ENCODE assay signal across 8 mouse cellular contexts in genomic region chr11:115083376-115084139, GRCm38 (mm10). TPM values are rescaled to one million over a fixed set of nuclear protein-coding genes. Genes with fewer than 3 reads are reported as not detected.
DNase-seq lines count a peak whose midpoint lies in the region; ATAC-seq and TF ChIP-seq lines count a peak whose summit lies in the region.

No protein-coding gene starts in this region.

- TF ChIP-seq CTCF in midbrain, postnatal 0 days (IDR thresholded peaks at IDR 0.05), result peak; percentile 99

- WGBS in forebrain, embryonic 11.5 days, result 43% methylated on average over 18 of the region's 18 CpGs
- 39% methylated on average over 18 of the region's 18 CpGs for WGBS in intestine, embryonic 14.5 days
- WGBS in midbrain, postnatal 0 days, result 35% methylated on average over 18 of the region's 18 CpGs

- H3K27me3 ChIP-seq in forebrain, embryonic 11.5 days (ENCODE audit: control insufficient read depth, insufficient read depth, low read length), result no peaks in the 10 kb centered on the region; the same call in 1 of the 2 replicates
- H3K27me3 ChIP-seq in intestine, embryonic 14.5 days (replicated peaks; ENCODE audit: control insufficient read depth, insufficient read depth, low read length), result 0 out of 2 replicates have a peak, but pooled peaks cover 13% of the 10 kb centered on the region
- H3K27me3 ChIP-seq in midbrain, postnatal 0 days (ENCODE audit: insufficient read depth, low read length), result peaks cover 5% of the 10 kb centered on the region; the same call in 1 of the 2 replicates

- no peak overlapping the region for H3K27ac ChIP-seq in forebrain, embryonic 11.5 days (ENCODE audit: low read depth, low read length)
- H3K27ac ChIP-seq in intestine, embryonic 14.5 days (ENCODE audit: low read depth), result no peak overlapping the region
- H3K27ac ChIP-seq in midbrain, postnatal 0 days (ENCODE audit: low read depth, low read length), result no peak overlapping the region

- peak; percentile 54 to 87 for DNase-seq in heart, adult 18-20 months
- DNase-seq in heart, adult 11 months, result no peak
- peak; percentile 28 for DNase-seq in brain, embryonic 18.5 days (ENCODE audit: low read depth, low spot score)
- DNase-seq in forebrain, embryonic 11.5 days (ENCODE audit: low spot score), result peak; percentile 83
- peak; percentile 92 for DNase-seq in intestine, embryonic 14.5 days (ENCODE audit: low spot score)
- DNase-seq in left cerebral cortex, postnatal 25 days (ENCODE audit: low spot score in 2 of 2), result peak; percentile 77 to 79
- peak; percentile 87 for DNase-seq in midbrain, postnatal 0 days (ENCODE audit: low spot score)
- peak; percentile 15 to 61 for DNase-seq in spleen, postnatal 14 days (ENCODE audit: low spot score in 2 of 2)

- no peak overlapping the region for H3K9ac ChIP-seq in forebrain, embryonic 11.5 days (ENCODE audit: low read length)
- H3K9ac ChIP-seq in intestine, embryonic 14.5 days (ENCODE audit: low read length), result no peak overlapping the region
- no peak overlapping the region for H3K9ac ChIP-seq in midbrain, postnatal 0 days (replicated peaks; ENCODE audit: low read length, poor library complexity, severe bottlenecking)

- intact Hi-C loops in left cerebral cortex, postnatal 25 days (cut with DNase I), result loop anchor here (1.0 to 5.0 kb wide), 2 partner anchors 70 to 189 kb away; no protein-coding TSS in a partner anchor

- no peak overlapping the region for H3K4me3 ChIP-seq in forebrain, embryonic 11.5 days (ENCODE audit: low read depth, low read length)
- H3K4me3 ChIP-seq in intestine, embryonic 14.5 days (ENCODE audit: low read depth, low read length), result no peak overlapping the region
- H3K4me3 ChIP-seq in midbrain, postnatal 0 days (ENCODE audit: low read depth, low read length), result no peak overlapping the region

- no peak for ATAC-seq in forebrain, embryonic 11.5 days (replicated peaks; ENCODE audit: low FRiP score)
- ATAC-seq in intestine, embryonic 14.5 days (replicated peaks; ENCODE audit: low FRiP score, low TSS enrichment, low read depth), result no peak; the same call in 1 of the 2 replicates
- peak; percentile 68 for ATAC-seq in midbrain, postnatal 0 days (ENCODE audit: low FRiP score)

- H3K4me1 ChIP-seq in forebrain, embryonic 11.5 days (replicated peaks; ENCODE audit: control insufficient read depth, insufficient read depth, low read length), result 0 out of 2 replicates have a peak, but pooled peaks cover 5% of the 10 kb centered on the region
- H3K4me1 ChIP-seq in intestine, embryonic 14.5 days (replicated peaks; ENCODE audit: control insufficient read depth, insufficient read depth, low read length), result no peaks in the 10 kb centered on the region
- H3K4me1 ChIP-seq in midbrain, postnatal 0 days (ENCODE audit: insufficient read depth, low read length), result 0 out of 2 replicates have a peak, but pooled peaks cover 5% of the 10 kb centered on the region

- H3K36me3 ChIP-seq in forebrain, embryonic 11.5 days (ENCODE audit: control insufficient read depth, insufficient read depth, low read length), result no peaks in the 10 kb centered on the region
- no peaks in the 10 kb centered on the region for H3K36me3 ChIP-seq in intestine, embryonic 14.5 days (ENCODE audit: control insufficient read depth, insufficient read depth, low read length)
- no peaks in the 10 kb centered on the region for H3K36me3 ChIP-seq in midbrain, postnatal 0 days (ENCODE audit: insufficient read depth, low read length)

- no peaks in the 10 kb centered on the region for H3K9me3 ChIP-seq in forebrain, embryonic 11.5 days (ENCODE audit: control insufficient read depth, low read length)
- H3K9me3 ChIP-seq in intestine, embryonic 14.5 days (ENCODE audit: control insufficient read depth, low read length), result no peaks in the 10 kb centered on the region
- H3K9me3 ChIP-seq in midbrain, postnatal 0 days (ENCODE audit: low read length), result no peaks in the 10 kb centered on the region

- H3K4me2 ChIP-seq in forebrain, embryonic 11.5 days (ENCODE audit: low read depth, low read length, severe bottlenecking), result no peak overlapping the region
- no peak overlapping the region for H3K4me2 ChIP-seq in intestine, embryonic 14.5 days (ENCODE audit: low read length)
- H3K4me2 ChIP-seq in midbrain, postnatal 0 days (ENCODE audit: low read depth, low read length, poor library complexity, severe bottlenecking), result no peak overlapping the region

RNA-seq across cellular contexts. Expression of gene Rab37, which starts 7.7 kb away (rescaled TPM):
- total RNA-seq in heart, adult 18-20 months (2021), result 1 to 10 TPM in 1 of 2 experiments, under 1 TPM in 1; 0.50 to 1.2 TPM
- 0.83 and 0.98 TPM in 2 replicates for polyA plus RNA-seq in forebrain, embryonic 11.5 days (2014; fragmentation: Nextera tagmentation; extraction: Ambion mirVana)
- 3.3 and 5.0 TPM in 2 replicates for polyA plus RNA-seq in intestine, embryonic 14.5 days (2014; fragmentation: Nextera tagmentation; extraction: Ambion mirVana)
- total RNA-seq in left cerebral cortex, postnatal 25 days (2021), result under 1 TPM; 0.76 to 0.99 TPM
- total RNA-seq in midbrain, postnatal 0 days (2014; rRNA removed), result 0.57 and 0.93 TPM in 2 replicates
- 0.67 and 0.90 TPM in 2 replicates for polyA plus RNA-seq in midbrain, postnatal 0 days (2015; fragmentation: Nextera tagmentation; extraction: Ambion mirVana)

RNA-seq across cellular contexts. Expression of gene Cd300e, which starts 21.6 kb away (rescaled TPM):
- under 1 TPM; 0.25 to 0.39 TPM for total RNA-seq in heart, adult 18-20 months (2021)
- polyA plus RNA-seq in forebrain, embryonic 11.5 days (2014; fragmentation: Nextera tagmentation; extraction: Ambion mirVana), result not detected in 2 replicates
- 0.08 and 0.19 TPM in 2 replicates for polyA plus RNA-seq in intestine, embryonic 14.5 days (2014; fragmentation: Nextera tagmentation; extraction: Ambion mirVana)
- not detected for total RNA-seq in left cerebral cortex, postnatal 25 days (2021)
- total RNA-seq in midbrain, postnatal 0 days (2014; rRNA removed), result 0.19 TPM in 1 of 2 replicates, not detected in the other
- polyA plus RNA-seq in midbrain, postnatal 0 days (2015; fragmentation: Nextera tagmentation; extraction: Ambion mirVana), result 0.10 and 0.12 TPM in 2 replicates

RNA-seq across cellular contexts. Expression of gene Cd300ld3, which starts 35.3 kb away (rescaled TPM):
- 10 to 100 TPM; 11.4 TPM for total RNA-seq in heart, adult 18-20 months (2021)
- not detected in 2 replicates for polyA plus RNA-seq in forebrain, embryonic 11.5 days (2014; fragmentation: Nextera tagmentation; extraction: Ambion mirVana)
- not detected in 2 replicates for polyA plus RNA-seq in intestine, embryonic 14.5 days (2014; fragmentation: Nextera tagmentation; extraction: Ambion mirVana)
- total RNA-seq in left cerebral cortex, postnatal 25 days (2021), result under 1 TPM in 1 of 2 experiments, not detected in 1; 0.60 TPM
- 0.82 TPM in 1 of 2 replicates, not detected in the other for total RNA-seq in midbrain, postnatal 0 days (2014; rRNA removed)
- not detected in 2 replicates for polyA plus RNA-seq in midbrain, postnatal 0 days (2015; fragmentation: Nextera tagmentation; extraction: Ambion mirVana)

RNA-seq across cellular contexts. Expression of gene Cd300ld5, which starts 46.0 kb away (rescaled TPM):
- 1 to 10 TPM; 4.8 to 5.6 TPM for total RNA-seq in heart, adult 18-20 months (2021)
- not detected in 2 replicates for polyA plus RNA-seq in forebrain, embryonic 11.5 days (2014; fragmentation: Nextera tagmentation; extraction: Ambion mirVana)
- polyA plus RNA-seq in intestine, embryonic 14.5 days (2014; fragmentation: Nextera tagmentation; extraction: Ambion mirVana), result not detected in 2 replicates
- under 1 TPM; 0.55 to 0.60 TPM for total RNA-seq in left cerebral cortex, postnatal 25 days (2021)
- 0.82 TPM in 1 of 2 replicates, not detected in the other for total RNA-seq in midbrain, postnatal 0 days (2014; rRNA removed)
- not detected in 2 replicates for polyA plus RNA-seq in midbrain, postnatal 0 days (2015; fragmentation: Nextera tagmentation; extraction: Ambion mirVana)

RNA-seq across cellular contexts. Expression of gene Cd300lf, which starts 50.2 kb away (rescaled TPM):
- total RNA-seq in heart, adult 18-20 months (2021), result under 1 TPM in 1 of 2 experiments, not detected in 1; 0.36 TPM
- polyA plus RNA-seq in forebrain, embryonic 11.5 days (2014; fragmentation: Nextera tagmentation; extraction: Ambion mirVana), result not detected in 2 replicates
- polyA plus RNA-seq in intestine, embryonic 14.5 days (2014; fragmentation: Nextera tagmentation; extraction: Ambion mirVana), result 0.27 and 1.0 TPM in 2 replicates
- total RNA-seq in left cerebral cortex, postnatal 25 days (2021), result under 1 TPM; 0.16 to 0.41 TPM
- 0.16 and 0.42 TPM in 2 replicates for total RNA-seq in midbrain, postnatal 0 days (2014; rRNA removed)
- polyA plus RNA-seq in midbrain, postnatal 0 days (2015; fragmentation: Nextera tagmentation; extraction: Ambion mirVana), result 0.09 and 0.10 TPM in 2 replicates
